Comparison of ENCODE assay signal across 9 mouse cellular contexts in genomic region chr13:37827996-37828579, GRCm38 (mm10). TPM values are rescaled to one million over a fixed set of nuclear protein-coding genes. Genes with fewer than 3 reads are reported as not detected.
DNase-seq lines count a peak whose midpoint lies in the region; ATAC-seq and TF ChIP-seq lines count a peak whose summit lies in the region.
"Had no signal": no experiment of that assay in that cellular context is flagged by ENCODE, and none has a peak within 500 bp of the region (broad histone marks: within the 10 kb centered on the region; RNA-seq: fewer than 3 reads in every experiment).

No protein-coding gene starts in this region.

- no peaks in the 10 kb centered on the region for H3K9me3 ChIP-seq in embryonic facial prominence, embryonic 13.5 days
- no peaks in the 10 kb centered on the region for H3K9me3 ChIP-seq in limb, embryonic 10.5 days (replicated peaks)
- H3K9me3 ChIP-seq in neural tube, embryonic 15.5 days (replicated peaks), result no peaks in the 10 kb centered on the region

- WGBS in lung, adult 2 months, result 11% methylated on average over 13 of the region's 13 CpGs
- 6% methylated on average over 13 of the region's 13 CpGs for WGBS in embryonic facial prominence, embryonic 13.5 days
- WGBS in limb, embryonic 10.5 days, result 7% methylated on average over 13 of the region's 13 CpGs
- WGBS in neural tube, embryonic 15.5 days, result 8% methylated on average over 13 of the region's 13 CpGs

- peak overlapping the region; percentile 87 for H3K9ac ChIP-seq in embryonic facial prominence, embryonic 13.5 days
- H3K9ac ChIP-seq in neural tube, embryonic 15.5 days (replicated peaks), result peak overlapping the region; percentile 55; the same call in 1 of the 2 replicates

- H3K27me3 ChIP-seq in embryonic facial prominence, embryonic 13.5 days, result no peaks in the 10 kb centered on the region
- peaks cover 10% of the 10 kb centered on the region; the same call in 1 of the 2 replicates for H3K27me3 ChIP-seq in limb, embryonic 10.5 days (ENCODE audit: low read depth, poor library complexity, severe bottlenecking)
- H3K27me3 ChIP-seq in neural tube, embryonic 15.5 days (replicated peaks), result peaks cover 42% of the 10 kb centered on the region

- TF ChIP-seq CTCF in lung, adult 2 months (IDR thresholded peaks at IDR 0.05; ENCODE audit: insufficient read depth, low read length), result no peak

- peak overlapping the region; percentile 97 for H3K4me3 ChIP-seq in lung, adult 2 months (replicated peaks; ENCODE audit: extremely low read depth, low read depth, low read length)
- peak overlapping the region; percentile 83 for H3K4me3 ChIP-seq in embryonic facial prominence, embryonic 13.5 days
- peak overlapping the region; percentile 88 for H3K4me3 ChIP-seq in limb, embryonic 10.5 days
- H3K4me3 ChIP-seq in neural tube, embryonic 15.5 days (replicated peaks), result peak overlapping the region; percentile 54

- peaks cover 20% of the 10 kb centered on the region for H3K4me1 ChIP-seq in lung, adult 2 months (ENCODE audit: control insufficient read depth, insufficient read depth, low read length)
- peaks cover 56% of the 10 kb centered on the region for H3K4me1 ChIP-seq in embryonic facial prominence, embryonic 13.5 days
- H3K4me1 ChIP-seq in limb, embryonic 10.5 days, result peaks cover 55% of the 10 kb centered on the region
- peaks cover 44% of the 10 kb centered on the region for H3K4me1 ChIP-seq in neural tube, embryonic 15.5 days

- DNase-seq in lung, adult 2 months, result no peak
- DNase-seq in lung, adult 18-20 months, result no peak
- no peak for DNase-seq in limb, embryonic 10.5 days (ENCODE audit: low spot score)
- DNase-seq in spleen, adult 18-20 months, result no peak
- no peak for DNase-seq in frontal cortex, postnatal 14 days (ENCODE audit: low spot score in 2 of 2)
- no peak for DNase-seq in urinary bladder, postnatal 14 days (ENCODE audit: low spot score)
- DNase-seq: layer of hippocampus, postnatal 36 days had no signal

- H3K27ac ChIP-seq in embryonic facial prominence, embryonic 13.5 days, result peak overlapping the region; percentile 94
- peak overlapping the region; percentile 93 for H3K27ac ChIP-seq in limb, embryonic 10.5 days
- H3K27ac ChIP-seq in neural tube, embryonic 15.5 days (replicated peaks), result peak overlapping the region; percentile 77; the same call in 1 of the 2 replicates

- H3K36me3 ChIP-seq in embryonic facial prominence, embryonic 13.5 days, result no peaks in the 10 kb centered on the region
- H3K36me3 ChIP-seq in limb, embryonic 10.5 days, result no peaks in the 10 kb centered on the region
- no peaks in the 10 kb centered on the region for H3K36me3 ChIP-seq in neural tube, embryonic 15.5 days

- H3K4me2 ChIP-seq in embryonic facial prominence, embryonic 13.5 days, result peak overlapping the region; percentile 94
- peak overlapping the region; percentile 99 for H3K4me2 ChIP-seq in neural tube, embryonic 15.5 days

- ATAC-seq in embryonic facial prominence, embryonic 13.5 days (ENCODE audit: insufficient number of reproducible peaks, insufficient read depth, low FRiP score, low TSS enrichment, low read depth), result no peak
- ATAC-seq in neural tube, embryonic 15.5 days (ENCODE audit: low FRiP score), result no peak

- no peak for TF ChIP-seq POLR2A in lung, adult 2 months (IDR thresholded peaks at IDR 0.05; ENCODE audit: borderline replicate concordance, extremely low read depth, low read depth, low read length)

RNA-seq across cellular contexts. Expression of gene Rreb1, which starts 49.9 kb away (rescaled TPM):
- polyA plus RNA-seq in lung, adult 2 months (2012; rRNA removed), result 23.0 and 23.7 TPM in 2 replicates
- 13.2 and 15.0 TPM in 2 replicates for polyA plus RNA-seq in embryonic facial prominence, embryonic 13.5 days (2015; fragmentation: Nextera tagmentation; extraction: Ambion mirVana)
- 5.4 and 5.9 TPM in 2 replicates for polyA plus RNA-seq in limb, embryonic 10.5 days (2016; fragmentation: Nextera tagmentation; extraction: Ambion mirVana)
- 3.0 and 3.8 TPM in 2 replicates for polyA plus RNA-seq in neural tube, embryonic 15.5 days (2015; fragmentation: Nextera tagmentation; extraction: Ambion mirVana)
